Mouse (Mus musculus) kidney, postnatal 0 days (tissue): Measurements from ENCODE around the gene Wdr59. TPM values are rescaled to one million over a fixed set of nuclear protein-coding genes. Genes with fewer than 3 reads are reported as not detected.

Experiments
- ATAC-seq: fragments of 200-750 bp; cut with Nextera tagmentation; replicated peaks from 2 replicates; pipeline ENCODE4 v1.8.0; 2017; ENCODE audit warnings: low read depth, moderate number of reproducible peaks, moderate TSS enrichment, moderate library complexity; ENCODE audit not compliant: low FRiP score
- DNase-seq: peaks from one replicate; pipeline ENCODE4 v3.0.0-alpha.2; 2016; ENCODE audit warnings: low spot score
- H3K27ac ChIP-seq: fragments of 300-500 bp; sonication (generic); 2 replicates; pipeline ENCODE4 v1.5.1; 2014; ENCODE audit warnings: mild to moderate bottlenecking
- H3K27me3 ChIP-seq: fragments of 300-500 bp; sonication (generic); 2 replicates; pipeline ENCODE4 v1.6.1; 2014; ENCODE audit warnings: low read length, mixed read lengths; ENCODE audit not compliant: insufficient read depth
- H3K36me3 ChIP-seq: fragments of 300-500 bp; sonication (generic); 2 replicates; pipeline ENCODE4 v1.6.1; 2014; ENCODE audit warnings: low read length, mixed read lengths; ENCODE audit not compliant: insufficient read depth
- H3K4me1 ChIP-seq: fragments of 300-500 bp; sonication (generic); replicated peaks from 2 replicates; pipeline ENCODE4 v1.6.1; 2014; ENCODE audit warnings: antibody characterized with exemption, low read length, mixed read lengths; ENCODE audit not compliant: insufficient read depth
- H3K4me2 ChIP-seq: fragments of 300-500 bp; sonication (generic); 2 replicates; pipeline ENCODE4 v1.6.1; 2014; ENCODE audit warnings: mild to moderate bottlenecking, low read length, moderate library complexity, mixed read lengths
- H3K4me3 ChIP-seq: fragments of 300-500 bp; sonication (generic); replicated peaks from 2 replicates; pipeline ENCODE4 v1.5.1; 2014; ENCODE audit warnings: low read depth, low read length
- H3K9ac ChIP-seq: fragments of 300-500 bp; sonication (generic); 2 replicates; pipeline ENCODE4 v1.6.1; 2014; ENCODE audit warnings: low read depth, low read length
- H3K9me3 ChIP-seq: fragments of 300-500 bp; sonication (generic); replicated peaks from 2 replicates; pipeline ENCODE4 v1.6.1; 2016; ENCODE audit warnings: low read length, inconsistent platforms, mixed read lengths
- CTCF ChIP-seq: IDR thresholded peaks from 2 replicates; pipeline ENCODE4 v1.5.1; 2016; ENCODE audit warnings: antibody characterized with exemption, low read depth, mild to moderate bottlenecking, moderate library complexity
- WGBS: fragments of 180-500 bp; shearing (Covaris S2); extraction: QIAGEN DNeasy Blood & Tissue Kit; methylation state at CpG from one replicate; pipeline ENCODE4 v1.1.7; 2014; 5-methylcytosine and 5-hydroxymethylcytosine counted together
- polyA plus RNA-seq: library from polyadenylated mRNA; unstranded; fragments of >200 nt; fragmentation: Nextera tagmentation; extraction: Ambion mirVana; gene quantifications from 2 replicates; pipeline ENCODE4 v1.2.1, GENCODE M21; 2015

Wdr59 gene
- polyA plus RNA-seq, 1 experiment from 2014 or later, result 3.2 TPM

DNA sequence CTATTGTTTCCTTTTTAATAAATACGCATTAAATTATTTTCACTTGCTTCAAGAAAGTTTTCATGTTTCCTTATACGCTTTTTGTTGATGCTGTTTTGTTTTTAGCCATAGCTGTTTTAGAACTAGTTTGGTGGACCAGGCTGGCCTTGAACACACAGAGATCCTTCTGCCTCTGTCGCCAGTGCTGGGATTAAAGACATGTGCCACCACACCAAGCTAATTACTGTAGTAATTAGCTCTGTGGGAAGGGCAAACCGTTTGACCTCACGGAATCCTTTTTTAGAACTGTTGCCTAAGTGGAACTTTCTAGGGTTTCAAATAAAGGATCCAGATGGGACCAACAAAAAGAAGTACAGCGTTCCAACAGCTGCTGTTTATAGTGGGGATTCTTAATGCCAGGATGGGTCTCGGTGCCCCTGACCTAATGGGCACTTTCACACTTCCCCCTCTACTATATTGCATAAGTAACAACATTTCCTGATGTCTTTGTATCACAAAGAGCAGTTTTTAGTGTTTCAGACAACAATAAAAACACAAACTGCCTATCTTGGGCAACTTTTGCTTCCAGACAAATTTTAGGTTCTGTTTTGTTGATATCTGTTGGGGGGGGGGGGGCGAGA, 29.7 kb upstream of the Wdr59 start:
- H3K27ac ChIP-seq, result no peak overlapping the region
- H3K4me2 ChIP-seq, result no peak overlapping the region
- H3K4me1 ChIP-seq, result peaks cover 6% of the 10 kb centered on the region
- no peak overlapping the region for H3K9ac ChIP-seq
- ATAC-seq, result no peak
- no peaks in the 10 kb centered on the region for H3K27me3 ChIP-seq
- H3K4me3 ChIP-seq, result no peak overlapping the region
- DNase-seq, result no peak
- H3K36me3 ChIP-seq, result no peaks in the 10 kb centered on the region
- no peaks in the 10 kb centered on the region for H3K9me3 ChIP-seq
- no peak for TF ChIP-seq CTCF
- WGBS, result 67% methylated on average over 8 of the region's 8 CpGs

DNA sequence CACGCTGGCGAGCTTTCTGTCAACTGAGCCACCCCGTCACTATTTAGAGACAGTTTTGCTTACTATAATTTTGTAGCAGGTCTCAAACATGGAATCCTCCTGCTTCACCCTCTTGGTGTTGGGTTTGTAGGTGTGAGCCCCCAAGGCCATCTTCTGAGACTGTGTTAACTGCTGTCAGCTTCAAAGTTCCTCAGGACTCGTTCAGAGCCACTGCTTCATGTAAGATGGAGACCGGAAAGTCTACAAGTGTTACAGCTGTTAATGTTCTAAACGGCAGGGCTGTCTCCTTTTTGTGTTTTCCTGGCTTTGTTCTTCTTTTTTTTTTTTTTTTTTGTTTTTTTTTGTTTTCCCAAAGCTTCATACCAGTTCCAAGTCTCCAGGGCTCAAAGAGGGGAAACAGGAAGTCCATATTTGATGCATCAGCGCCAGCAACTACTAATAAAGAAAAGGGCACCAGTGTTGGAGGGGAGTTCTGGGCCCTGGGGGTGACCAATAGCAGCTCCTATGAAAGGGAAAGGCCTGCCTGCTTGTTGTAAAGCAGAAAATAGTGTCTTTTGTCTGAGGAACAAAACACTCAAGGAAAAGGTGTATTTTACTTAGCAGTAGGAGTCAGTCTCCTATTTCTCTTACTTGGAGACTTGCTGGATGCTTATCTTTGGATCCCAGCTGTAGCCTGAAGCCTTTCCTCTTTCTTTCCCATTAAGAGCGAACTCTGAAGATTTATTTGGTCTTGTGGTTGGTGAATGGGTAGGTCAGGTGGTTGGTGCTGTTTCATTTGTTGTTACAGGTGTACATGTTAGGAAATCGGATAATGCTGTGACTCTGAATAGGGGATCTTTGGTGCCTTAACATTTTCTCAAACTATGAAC, 28.3 kb upstream of the Wdr59 start:
- no peaks in the 10 kb centered on the region for H3K36me3 ChIP-seq
- H3K27ac ChIP-seq, result peak overlapping the region; percentile 78
- H3K9me3 ChIP-seq, result no peaks in the 10 kb centered on the region
- peak; percentile 64 for DNase-seq
- H3K27me3 ChIP-seq, result no peaks in the 10 kb centered on the region
- whole genome bisulfite sequencing, result 41% methylated on average over 9 of the region's 9 CpGs
- no peak overlapping the region for H3K4me3 ChIP-seq
- ATAC-seq, result no peak
- H3K4me2 ChIP-seq, result no peak overlapping the region
- TF ChIP-seq CTCF, result no peak
- peaks cover 6% of the 10 kb centered on the region for H3K4me1 ChIP-seq
- no peak overlapping the region for H3K9ac ChIP-seq

- Histone ChIP-seq H3K27ac (no peak overlapping the region), H3K36me3 (no peaks in the 10 kb centered on the region), H3K9me3 (no peaks in the 10 kb centered on the region), H3K4me2 (no peak overlapping the region), H3K9ac (no peak overlapping the region), H3K4me3 (no peak overlapping the region), H3K27me3 (no peaks in the 10 kb centered on the region), H3K4me1 (peaks cover 6% of the 10 kb centered on the region)
- 86% methylated on average over 6 of the region's 6 CpGs for WGBS
- DNase-seq (no peak), ATAC-seq (no peak)
- TF ChIP-seq CTCF, result no peak
These were observed 26.3 kb upstream of the Wdr59 start for GRCm38 (mm10) chr8:111548201-111548600.

GRCm38 (mm10) chr8:111547144-111547543, 25.3 kb upstream of the Wdr59 start:
- ATAC-seq (no peak), DNase-seq (no peak)
- Histone ChIP-seq H3K27me3 (no peaks in the 10 kb centered on the region), H3K4me2 (no peak overlapping the region), H3K9me3 (no peaks in the 10 kb centered on the region), H3K4me3 (no peak overlapping the region), H3K36me3 (no peaks in the 10 kb centered on the region), H3K27ac (no peak overlapping the region), H3K4me1 (peaks cover 6% of the 10 kb centered on the region), H3K9ac (no peak overlapping the region)
- no peak for TF ChIP-seq CTCF
- whole genome bisulfite sequencing, result 92% methylated on average over 3 of the region's 3 CpGs

DNA sequence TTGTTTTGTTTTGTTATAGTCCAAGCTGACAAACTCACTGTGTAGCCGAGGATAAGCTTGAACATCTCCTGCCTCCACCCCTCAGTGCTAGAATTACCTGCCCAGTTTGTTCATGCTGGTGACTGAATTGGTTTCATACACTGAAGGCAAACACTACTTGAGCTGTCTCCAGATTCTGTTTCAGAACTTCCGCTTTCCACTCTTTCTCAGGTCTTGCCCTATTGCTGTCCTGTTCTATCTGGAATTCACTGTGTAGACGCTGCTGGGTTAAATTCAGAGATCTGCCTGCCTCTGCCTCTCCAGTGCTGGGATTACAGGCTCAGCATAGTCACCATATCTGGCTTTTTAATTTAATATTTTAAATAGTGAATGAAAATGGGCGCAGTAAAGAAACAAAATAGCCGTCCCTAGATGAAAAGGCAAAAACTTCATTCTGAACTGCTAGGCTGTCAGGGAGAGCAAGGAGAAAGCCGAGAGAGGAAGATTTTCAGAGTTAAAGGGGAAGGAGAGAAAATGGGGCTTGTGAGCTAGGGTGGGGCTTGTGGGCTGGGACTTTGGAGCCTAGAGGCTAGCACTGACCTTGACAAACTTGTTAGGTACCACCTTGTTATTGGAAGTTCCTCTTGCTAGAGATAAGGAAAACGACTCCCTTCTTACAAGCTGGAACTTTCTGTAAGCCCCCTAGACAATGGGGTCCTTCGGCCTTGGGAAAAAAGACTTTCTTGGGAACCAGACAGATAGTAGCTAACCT, 23.7 kb upstream of the Wdr59 start:
- H3K27me3 ChIP-seq, result no peaks in the 10 kb centered on the region
- no peak for ATAC-seq
- no peak for TF ChIP-seq CTCF

DNA sequence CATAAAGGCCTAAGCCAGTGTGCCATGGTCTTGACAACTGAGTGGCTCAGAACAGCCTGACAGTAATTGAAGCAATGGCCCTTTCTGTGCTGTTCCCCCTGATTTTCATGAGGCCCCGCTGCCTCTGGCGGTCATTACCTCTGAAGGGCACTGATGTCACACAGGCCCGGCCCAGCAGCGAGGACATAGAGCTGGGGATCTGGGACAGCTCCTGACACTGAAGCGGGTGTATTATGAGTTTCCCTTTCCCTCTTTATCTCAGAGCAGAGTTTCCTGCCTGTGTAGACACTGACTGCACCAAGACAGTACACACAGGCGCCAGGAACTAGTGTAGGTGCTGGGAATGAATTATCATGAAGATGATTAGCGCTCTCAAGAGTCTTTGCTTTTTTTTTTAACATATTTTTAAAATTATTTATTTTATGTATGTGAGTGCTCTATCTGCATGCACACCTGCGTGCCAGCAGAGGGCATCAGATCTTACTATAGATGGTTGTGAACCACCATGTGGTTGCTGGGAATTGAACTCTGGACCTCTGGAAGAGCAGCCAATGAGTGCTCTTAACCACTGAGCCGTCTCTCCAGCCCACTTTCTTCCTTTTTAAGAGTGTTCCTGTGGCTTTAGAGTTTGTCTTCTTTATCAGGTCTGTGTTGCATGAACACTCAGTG, 22.0 kb upstream of the Wdr59 start:
- WGBS, result 88% methylated on average over 9 of the region's 9 CpGs
- peak; percentile 21; the same call in 1 of the 2 replicates for TF ChIP-seq CTCF

More for the DNA sequence above, 23.7 kb upstream of the Wdr59 start:
- Histone ChIP-seq H3K9me3 (no peaks in the 10 kb centered on the region), H3K9ac (no peak overlapping the region), H3K36me3 (no peaks in the 10 kb centered on the region), H3K27ac (no peak overlapping the region), H3K4me2 (no peak overlapping the region), H3K4me1 (peaks cover 6% of the 10 kb centered on the region), H3K4me3 (no peak overlapping the region)
- no peak for DNase-seq
- whole genome bisulfite sequencing, result 82% methylated on average over 8 of the region's 8 CpGs

More for the DNA sequence above, 22.0 kb upstream of the Wdr59 start:
- no peak overlapping the region for H3K27ac ChIP-seq
- no peaks in the 10 kb centered on the region for H3K36me3 ChIP-seq
- H3K4me3 ChIP-seq, result no peak overlapping the region
- DNase-seq, result no peak
- no peaks in the 10 kb centered on the region for H3K4me1 ChIP-seq
- H3K9me3 ChIP-seq, result no peaks in the 10 kb centered on the region
- ATAC-seq, result no peak
- H3K9ac ChIP-seq, result no peak overlapping the region
- no peaks in the 10 kb centered on the region for H3K27me3 ChIP-seq
- H3K4me2 ChIP-seq, result no peak overlapping the region
